Mouse (Mus musculus) erythroblast, embryonic 14.5 days (primary cell): ENCODE data around the gene Hspa1b. TPM values are rescaled to one million over a fixed set of nuclear protein-coding genes. Genes with fewer than 3 reads are reported as not detected.
A peak's percentile ranks its signal among the peaks of the same experiment; 100 is the strongest.
"Not testable (repeated sequence)": the region's sequence is repeated elsewhere in the genome, so short reads cannot be mapped to it uniquely, and the experiment has no call there.

Source experiments
- H3K27me3 ChIP-seq: 2 replicates; pipeline ENCODE4 v1.6.1; 2012; ENCODE audit warnings: inconsistent platforms; ENCODE audit not compliant: control insufficient read depth
- H3K36me3 ChIP-seq: 2 replicates; pipeline ENCODE4 v1.6.1; 2012; ENCODE audit warnings: mild to moderate bottlenecking, inconsistent platforms; ENCODE audit not compliant: control insufficient read depth
- H3K4me1 ChIP-seq: 2 replicates; pipeline ENCODE4 v1.6.1; 2012; ENCODE audit warnings: inconsistent platforms; ENCODE audit not compliant: control insufficient read depth
- H3K4me3 ChIP-seq: replicated peaks from 2 replicates; pipeline ENCODE3; 2012; ENCODE audit warnings: moderate library complexity, mild to moderate bottlenecking, inconsistent platforms
- H3K9me3 ChIP-seq: 2 replicates; pipeline ENCODE4 v1.6.1; 2012; ENCODE audit warnings: low read length, inconsistent platforms, mixed read lengths; ENCODE audit not compliant: control insufficient read depth
- GATA1 ChIP-seq: IDR thresholded peaks from 2 replicates; pipeline ENCODE4 v1.6.1; 2012; ENCODE audit warnings: low read length, inconsistent platforms, mixed read lengths
- TAL1 ChIP-seq: IDR thresholded peaks from 3 replicates; pipeline ENCODE4 v1.6.1; 2012; ENCODE audit warnings: low read length, inconsistent platforms, mixed read lengths
- polyA plus RNA-seq: library from polyadenylated mRNA; stranded (reverse); fragments of >175 nt; gene quantifications from 2 replicates; pipeline ENCODE4 v1.2.3, GENCODE M21; 2012

The Hspa1b gene
- polyA plus RNA-seq, 1 experiment = 454 TPM

GRCm38 (mm10) chr17:34984218-34984617 is 25.2 kb upstream of the Hspa1b start:
- Histone ChIP-seq H3K36me3 (peaks cover 51% of the 10 kb centered on the region), H3K4me3 (no peak overlapping the region)
- TF ChIP-seq TAL1 = no peak
- no peak for TF ChIP-seq GATA1

DNA sequence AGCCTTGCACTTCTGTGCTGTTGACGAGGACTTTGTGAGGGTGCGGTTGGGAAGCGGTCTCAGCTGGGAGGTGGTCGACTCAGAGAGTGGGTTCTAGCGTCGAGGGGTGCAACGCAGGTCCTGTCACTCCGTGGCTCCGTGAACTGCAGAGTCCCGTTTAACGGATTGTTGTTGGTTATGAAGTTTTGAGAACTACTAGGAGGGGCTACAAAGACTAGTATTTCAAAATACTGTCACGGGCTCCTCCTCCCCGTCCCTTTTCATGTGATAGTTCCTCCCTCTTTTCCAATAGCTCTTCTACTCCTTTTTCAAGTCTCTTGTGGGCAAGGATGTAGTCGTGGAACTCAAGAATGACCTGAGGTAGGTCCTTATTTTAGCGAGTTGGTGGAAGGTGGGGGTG is 23.3 kb upstream of the Hspa1b start:
- peaks cover 37% of the 10 kb centered on the region for H3K36me3 ChIP-seq
- peaks cover 34% of the 10 kb centered on the region for H3K4me1 ChIP-seq
- peak overlapping the region; percentile 98 for H3K4me3 ChIP-seq
- H3K9me3 ChIP-seq = peaks cover 3% of the 10 kb centered on the region; the same call in 1 of the 2 replicates
- no peak for TF ChIP-seq TAL1
- TF ChIP-seq GATA1 = no peak
- H3K27me3 ChIP-seq = no peaks in the 10 kb centered on the region

More at GRCm38 (mm10) chr17:34984218-34984617, 25.2 kb upstream of the Hspa1b start:
- no peaks in the 10 kb centered on the region for H3K27me3 ChIP-seq
- peaks cover 34% of the 10 kb centered on the region for H3K4me1 ChIP-seq
- no peaks in the 10 kb centered on the region for H3K9me3 ChIP-seq

GRCm38 (mm10) chr17:34981690-34982180 is 22.7 kb upstream of the Hspa1b start, which contains the start of gene Lsm2:
Lsm2 (plus strand) TSS chr17:34981862.
- no peaks in the 10 kb centered on the region for H3K27me3 ChIP-seq
- peaks cover 34% of the 10 kb centered on the region for H3K4me1 ChIP-seq
- peak within 1 kb of the TSS; percentile 98 for H3K4me3 ChIP-seq
- TF ChIP-seq TAL1 = no peak
- TF ChIP-seq GATA1 = no peak
- H3K36me3 ChIP-seq = peaks cover 33% of the 10 kb centered on the region
- H3K9me3 ChIP-seq = peaks cover 4% of the 10 kb centered on the region; the same call in 1 of the 2 replicates

GRCm38 (mm10) chr17:34980655-34981054 is 21.6 kb upstream of the Hspa1b start:
- H3K9me3 ChIP-seq = peaks cover 4% of the 10 kb centered on the region; the same call in 1 of the 2 replicates
- no peak for TF ChIP-seq GATA1
- TF ChIP-seq TAL1 = no peak
- peaks cover 22% of the 10 kb centered on the region for H3K36me3 ChIP-seq
- H3K4me3 ChIP-seq = peak overlapping the region; percentile 98
- H3K4me1 ChIP-seq = peaks cover 34% of the 10 kb centered on the region
- no peaks in the 10 kb centered on the region for H3K27me3 ChIP-seq

DNA sequence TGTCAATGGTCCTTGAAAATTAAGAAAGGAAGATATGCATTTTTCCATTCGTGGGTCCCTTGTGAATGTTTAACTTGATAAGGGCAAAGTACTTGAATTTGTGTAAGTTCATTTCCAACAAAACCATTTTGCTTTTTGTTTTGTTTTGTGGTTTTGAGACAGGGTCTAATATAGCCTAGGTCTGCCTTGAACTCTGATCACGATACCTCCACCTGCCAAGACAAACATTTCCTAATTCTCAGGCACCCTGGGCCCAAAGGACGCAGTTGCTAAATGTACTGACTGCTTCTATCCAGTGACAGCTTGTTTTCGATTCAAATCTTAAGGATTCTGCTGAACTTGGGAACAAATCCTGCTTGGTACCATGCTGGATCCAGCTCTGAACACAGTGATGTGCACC is 20.6 kb upstream of the Hspa1b start:
- peaks cover 12% of the 10 kb centered on the region for H3K36me3 ChIP-seq
- peaks cover 4% of the 10 kb centered on the region; the same call in 1 of the 2 replicates for H3K9me3 ChIP-seq
- H3K27me3 ChIP-seq = no peaks in the 10 kb centered on the region
- H3K4me1 ChIP-seq = peaks cover 28% of the 10 kb centered on the region
- no peak overlapping the region for H3K4me3 ChIP-seq
- no peak for TF ChIP-seq GATA1
- TF ChIP-seq TAL1 = no peak

DNA sequence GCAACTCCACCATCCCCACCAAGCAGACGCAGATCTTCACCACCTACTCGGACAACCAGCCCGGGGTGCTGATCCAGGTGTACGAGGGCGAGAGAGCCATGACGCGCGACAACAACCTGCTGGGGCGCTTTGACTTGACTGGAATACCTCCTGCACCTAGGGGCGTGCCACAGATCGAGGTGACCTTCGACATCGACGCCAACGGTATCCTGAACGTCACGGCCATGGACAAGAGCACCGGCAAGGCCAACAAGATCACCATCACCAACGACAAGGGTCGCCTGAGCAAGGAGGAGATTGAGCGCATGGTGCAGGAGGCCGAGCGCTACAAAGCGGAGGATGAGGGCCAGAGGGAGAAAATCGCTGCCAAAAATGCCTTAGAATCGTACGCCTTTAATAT is 19.2 kb upstream of the Hspa1b start:
- peaks cover 4% of the 10 kb centered on the region; the same call in 1 of the 2 replicates for H3K9me3 ChIP-seq
- peaks cover 6% of the 10 kb centered on the region for H3K36me3 ChIP-seq
- no peak overlapping the region for H3K4me3 ChIP-seq
- H3K4me1 ChIP-seq = peaks cover 22% of the 10 kb centered on the region
- TF ChIP-seq TAL1 = no peak
- no peak for TF ChIP-seq GATA1
- peaks cover 8% of the 10 kb centered on the region for H3K27me3 ChIP-seq

DNA sequence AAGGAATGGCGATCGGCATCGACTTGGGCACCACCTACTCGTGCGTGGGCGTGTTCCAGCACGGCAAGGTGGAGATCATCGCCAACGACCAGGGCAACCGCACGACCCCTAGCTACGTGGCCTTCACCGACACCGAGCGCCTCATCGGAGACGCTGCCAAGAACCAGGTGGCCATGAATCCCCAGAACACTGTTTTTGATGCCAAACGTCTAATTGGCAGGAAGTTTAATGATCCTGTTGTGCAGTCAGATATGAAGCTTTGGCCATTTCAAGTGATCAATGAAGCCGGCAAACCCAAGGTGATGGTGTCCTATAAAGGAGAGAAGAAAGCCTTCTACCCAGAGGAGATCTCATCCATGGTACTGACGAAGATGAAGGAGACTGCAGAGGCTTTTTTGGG is 18.0 kb upstream of the Hspa1b start:
- peaks cover 19% of the 10 kb centered on the region for H3K4me1 ChIP-seq
- peaks cover 19% of the 10 kb centered on the region for H3K27me3 ChIP-seq
- TF ChIP-seq GATA1 = no peak
- no peak for TF ChIP-seq TAL1
- peaks cover 4% of the 10 kb centered on the region; the same call in 1 of the 2 replicates for H3K9me3 ChIP-seq
- peaks cover 6% of the 10 kb centered on the region for H3K36me3 ChIP-seq
- no peak overlapping the region for H3K4me3 ChIP-seq

DNA sequence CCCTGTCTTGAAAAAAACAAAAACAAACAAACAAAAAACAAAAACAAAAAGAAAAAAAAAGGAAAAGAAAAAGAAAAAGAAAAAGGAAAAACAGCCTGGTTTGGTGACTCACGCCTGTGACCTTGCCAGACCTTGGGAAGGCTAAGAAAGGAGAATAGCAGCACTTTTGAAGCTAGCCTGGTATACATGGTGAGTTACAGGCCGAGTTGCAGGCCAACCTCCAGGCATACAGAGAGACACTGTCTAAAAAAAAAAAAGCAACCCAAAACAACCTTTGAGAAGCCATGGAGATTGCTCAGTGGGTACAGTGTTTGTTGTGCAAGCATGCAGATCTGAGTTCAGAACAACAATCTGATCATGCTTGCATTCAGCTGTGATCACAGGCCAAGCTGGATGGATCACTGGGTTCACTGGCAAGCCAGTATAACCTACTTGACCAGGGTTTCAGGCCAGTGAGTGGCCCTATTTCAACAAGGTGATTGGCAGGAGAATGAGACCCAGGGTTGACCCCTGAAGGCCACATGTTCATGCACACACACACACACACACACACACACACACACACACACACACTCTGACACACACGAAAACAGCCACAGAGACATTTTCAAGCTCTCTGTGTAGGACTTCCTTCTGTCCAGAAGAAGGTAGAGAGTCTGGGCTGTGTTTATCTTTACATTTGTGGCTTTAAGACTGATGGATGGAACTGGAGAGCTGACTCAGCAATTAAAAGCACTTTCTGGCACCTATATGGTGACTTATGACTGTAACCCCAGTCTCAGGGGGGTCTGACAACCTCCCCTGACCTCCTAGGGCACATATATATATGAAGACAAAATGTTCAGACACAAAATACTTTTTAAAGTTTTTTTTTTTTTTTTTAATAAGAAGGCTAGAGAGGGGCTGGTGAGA is 16.8 kb upstream of the Hspa1b start:
- Histone ChIP-seq H3K4me3 (no peak overlapping the region), H3K27me3 (peaks cover 25% of the 10 kb centered on the region), H3K9me3 (peaks cover 4% of the 10 kb centered on the region; the same call in 1 of the 2 replicates), H3K36me3 (peaks cover 6% of the 10 kb centered on the region), H3K4me1 (peaks cover 18% of the 10 kb centered on the region)
- no peak for TF ChIP-seq GATA1
- TF ChIP-seq TAL1 = no peak

DNA sequence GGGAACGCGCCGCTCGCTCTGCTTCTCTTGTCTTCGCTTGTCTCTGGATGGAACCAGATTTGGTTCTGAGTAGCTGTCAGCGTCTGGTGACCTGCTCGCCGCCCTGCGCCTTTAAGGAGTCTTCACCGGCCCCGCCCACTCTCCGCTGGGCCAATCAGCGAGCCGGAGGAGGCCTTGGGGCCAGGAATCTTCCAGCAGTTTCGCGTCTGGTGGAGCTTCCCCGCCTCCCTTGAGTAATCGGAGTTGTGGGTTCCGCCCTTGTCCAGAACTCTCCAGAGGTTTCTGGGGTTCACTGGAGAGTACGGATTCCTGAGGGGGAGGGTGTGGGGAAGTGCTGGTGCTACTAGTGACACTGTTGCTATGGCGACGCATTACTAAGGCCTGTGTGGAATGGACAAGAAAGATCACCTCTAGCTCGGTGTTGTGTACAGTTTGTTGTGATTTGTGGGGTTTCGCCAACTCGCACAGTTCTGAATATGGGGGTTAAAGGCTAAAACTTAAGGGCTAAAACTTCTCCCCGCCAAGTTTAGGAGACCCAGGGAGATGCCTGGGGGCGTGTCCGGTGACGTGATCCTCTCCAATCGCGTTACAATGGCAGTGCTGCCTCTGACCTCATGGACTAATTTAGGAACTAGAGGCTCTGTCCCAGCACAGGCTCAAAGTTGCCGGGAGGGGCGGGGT is 13.2 kb upstream of the Hspa1b start, which contains the start of the genes Hspa1a and Hspa1l:
Gene Hspa1a (minus strand): TSS at position 88 of the 681 bp plus-strand sequence.
Gene Hspa1l (plus strand): TSS at position 635 of the 681 bp plus-strand sequence.
- not testable (repeated sequence) for H3K4me1 ChIP-seq, H3K36me3 ChIP-seq, H3K9me3 ChIP-seq
- Histone ChIP-seq H3K27me3 (peaks cover 59% of the 10 kb centered on the region), H3K4me3 (peak within 1 kb of the TSS; percentile 54)

DNA sequence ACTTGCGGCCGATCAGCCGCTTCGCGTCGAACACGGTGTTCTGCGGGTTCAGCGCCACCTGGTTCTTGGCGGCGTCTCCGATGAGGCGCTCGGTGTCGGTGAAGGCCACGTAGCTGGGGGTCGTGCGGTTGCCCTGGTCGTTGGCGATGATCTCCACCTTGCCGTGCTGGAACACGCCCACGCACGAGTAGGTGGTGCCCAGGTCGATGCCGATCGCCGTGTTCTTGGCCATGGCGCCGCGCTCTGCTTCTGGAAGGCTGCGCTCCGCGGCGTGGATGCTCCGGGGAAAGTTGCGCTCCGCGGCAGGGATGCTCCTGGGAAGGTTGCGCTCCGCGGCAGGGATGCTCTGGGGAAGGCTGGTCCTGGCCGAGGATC is 12.6 kb upstream of the Hspa1b start:
- not testable (repeated sequence) for H3K4me1 ChIP-seq, H3K9me3 ChIP-seq, H3K36me3 ChIP-seq, H3K4me3 ChIP-seq
- H3K27me3 ChIP-seq = peaks cover 60% of the 10 kb centered on the region

DNA sequence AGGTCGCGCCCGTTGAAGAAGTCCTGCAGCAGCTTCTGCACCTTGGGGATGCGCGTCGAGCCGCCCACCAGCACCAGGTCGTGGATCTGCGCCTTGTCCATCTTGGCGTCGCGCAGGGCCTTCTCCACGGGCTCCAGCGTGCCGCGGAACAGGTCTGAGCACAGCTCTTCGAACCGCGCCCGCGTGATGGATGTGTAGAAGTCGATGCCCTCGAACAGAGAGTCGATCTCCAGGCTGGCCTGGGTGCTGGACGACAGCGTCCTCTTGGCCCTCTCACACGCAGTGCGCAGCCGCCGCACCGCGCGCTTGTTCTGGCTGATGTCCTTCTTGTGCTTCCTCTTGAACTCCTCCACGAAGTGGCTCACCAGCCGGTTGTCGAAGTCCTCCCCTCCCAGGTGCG is 11.8 kb upstream of the Hspa1b start:
- H3K9me3 ChIP-seq, H3K4me3 ChIP-seq, H3K36me3 ChIP-seq, H3K4me1 ChIP-seq: not testable (repeated sequence)
- H3K27me3 ChIP-seq = peaks cover 66% of the 10 kb centered on the region

GRCm38 (mm10) chr17:34969822-34970221 is 10.8 kb upstream of the Hspa1b start, which contains the start of gene Gm20481:
Gm20481 (plus strand) TSS chr17:34969912.
- not testable (repeated sequence) for H3K36me3 ChIP-seq, H3K4me1 ChIP-seq, H3K9me3 ChIP-seq, H3K4me3 ChIP-seq
- H3K27me3 ChIP-seq = peaks cover 76% of the 10 kb centered on the region
